Mouse (Mus musculus) CH12.LX (cell line): ENCODE data around the gene Gm43302.
"Not testable (repeated sequence)": the region's sequence is repeated elsewhere in the genome, so short reads cannot be mapped to it uniquely, and the experiment has no call there.

Source experiments
- E2F4 ChIP-seq: IDR thresholded peaks from 2 replicates; pipeline ENCODE4 v1.6.1; 2011; ENCODE audit warnings: low read depth, low read length, improper control_type of control experiment; ENCODE audit not compliant: insufficient replicate concordance
- EP300 ChIP-seq: IDR thresholded peaks from 2 replicates; pipeline ENCODE4 v1.6.1; 2011; ENCODE audit warnings: low read length, improper control_type of control experiment
- POLR2AphosphoS2 ChIP-seq: IDR thresholded peaks from 2 replicates; pipeline ENCODE4 v1.6.1; 2011; ENCODE audit warnings: low read depth, low read length, improper control_type of control experiment
- ZC3H11A ChIP-seq: IDR thresholded peaks from 2 replicates; pipeline ENCODE4 v1.6.1; 2012; ENCODE audit warnings: low read depth, mild to moderate bottlenecking, inconsistent platforms, low read length, improper control_type of control experiment
- ZMIZ1 ChIP-seq: IDR thresholded peaks from 2 replicates; pipeline ENCODE4 v1.6.1; 2012; ENCODE audit warnings: low read depth, mild to moderate bottlenecking, inconsistent platforms, low read length, improper control_type of control experiment

DNA sequence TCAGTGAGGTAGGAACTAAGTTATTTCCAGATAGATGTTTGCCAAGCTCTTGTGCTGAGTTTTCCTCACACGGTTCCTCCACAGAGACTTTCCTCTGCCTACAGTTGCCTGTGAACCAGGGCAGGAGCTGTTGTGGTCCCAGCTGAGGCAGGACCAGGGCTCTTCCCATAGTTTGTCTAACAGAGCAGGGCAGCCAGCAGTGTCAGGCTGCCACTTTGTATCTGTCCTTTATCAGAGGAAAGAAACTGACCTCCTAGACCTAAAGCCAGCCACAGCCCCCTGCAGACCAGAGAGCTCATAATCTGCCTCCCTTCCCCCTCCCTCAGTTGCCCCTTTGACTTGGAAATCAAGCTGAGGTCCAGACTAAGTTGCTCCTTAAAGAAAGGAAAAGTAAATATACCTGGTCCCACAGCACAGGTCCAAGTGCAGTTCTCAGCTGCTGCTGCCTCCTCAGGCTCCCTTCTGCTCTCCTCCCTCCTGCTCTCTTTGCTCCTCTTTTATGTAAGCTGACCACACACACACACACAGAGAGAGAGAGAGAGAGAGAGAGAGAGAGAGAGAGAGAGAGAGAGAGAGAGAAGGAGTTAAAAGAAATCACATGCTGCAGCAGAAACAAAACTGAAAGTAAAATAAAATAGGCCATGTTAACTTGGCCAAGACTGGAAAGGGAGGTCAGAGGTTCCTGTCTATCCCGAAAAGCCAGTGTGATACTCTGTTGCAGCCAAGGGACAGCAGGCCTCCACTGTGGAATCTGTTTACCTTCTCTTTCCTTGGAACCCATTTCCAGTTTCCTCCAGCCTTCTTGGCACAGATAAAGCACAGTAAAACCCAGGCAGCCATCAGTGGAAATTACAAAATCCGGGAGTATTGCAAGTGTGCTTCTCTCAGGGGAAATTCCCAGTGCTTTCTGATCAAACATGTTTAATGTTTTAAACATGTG is at the start of gene Gm43302, which contains the start of gene Gbp6:
- not testable (repeated sequence) for TF ChIP-seq EP300, ZMIZ1, ZC3H11A, E2F4, POLR2AphosphoS2
